In genomic region chr13:100832741-100833639, GRCm38 (mm10) we compare ENCODE assay signal across 7 mouse cellular contexts. TPM values are rescaled to one million over a fixed set of nuclear protein-coding genes. Genes with fewer than 3 reads are reported as not detected.
DNase-seq lines count a peak whose midpoint lies in the region; ATAC-seq lines count a peak whose summit lies in the region.

Gene Slc30a5 (minus strand): TSS chr13:100833427.

- H3K4me2 ChIP-seq in intestine, embryonic 15.5 days (replicated peaks) = peak within 1 kb of the TSS; percentile 66

- H3K27ac ChIP-seq in intestine, embryonic 15.5 days = peak within 1 kb of the TSS; percentile 93
- H3K27ac ChIP-seq in midbrain, embryonic 10.5 days (replicated peaks) = peak within 1 kb of the TSS; percentile 96

- no peaks in the 10 kb centered on the region for H3K36me3 ChIP-seq in intestine, embryonic 15.5 days
- peaks cover 5% of the 10 kb centered on the region for H3K36me3 ChIP-seq in midbrain, embryonic 10.5 days

- WGBS in intestine, embryonic 15.5 days = under 1% methylated on average over 84 of the region's 94 CpGs
- under 1% methylated on average over 94 of the region's 94 CpGs for WGBS in midbrain, embryonic 10.5 days

- peaks cover 8% of the 10 kb centered on the region for H3K4me1 ChIP-seq in intestine, embryonic 15.5 days (replicated peaks)
- H3K4me1 ChIP-seq in midbrain, embryonic 10.5 days = peaks cover 22% of the 10 kb centered on the region

- intact Hi-C loops in gastrocnemius, postnatal 36 days (cut with DNase I) = no loop called here
- intact Hi-C loops in left cerebral cortex, postnatal 25 days (cut with DNase I) = loop anchor here (5.0 kb wide), 3 partner anchors 46 to 859 kb away; partner anchors contain the start of genes Ccnb1 and Mrps36

- peak; percentile 97 for ATAC-seq in intestine, embryonic 15.5 days

- DNase-seq in adrenal gland, adult 2 months = peak; percentile 100
- DNase-seq in embryo, embryonic 11.5 days (ENCODE audit: low read depth, low spot score) = peak; percentile 100
- peak; percentile 98 to 99 for DNase-seq in gastrocnemius, postnatal 36 days
- peak; percentile 98 to 100 for DNase-seq in left cerebral cortex, postnatal 25 days (ENCODE audit: low spot score in 2 of 2)
- peak; percentile 99 for DNase-seq in midbrain, embryonic 10.5 days (ENCODE audit: low spot score)
- peak; percentile 100 for DNase-seq in right cerebral cortex, postnatal 4 days

- H3K9me3 ChIP-seq in intestine, embryonic 15.5 days = no peaks in the 10 kb centered on the region
- H3K9me3 ChIP-seq in midbrain, embryonic 10.5 days (replicated peaks) = no peaks in the 10 kb centered on the region

- H3K4me3 ChIP-seq in intestine, embryonic 15.5 days (replicated peaks) = peak within 1 kb of the TSS; percentile 90
- peak within 1 kb of the TSS; percentile 97 for H3K4me3 ChIP-seq in midbrain, embryonic 10.5 days

- H3K9ac ChIP-seq in intestine, embryonic 15.5 days = peak within 1 kb of the TSS; percentile 94

- no peaks in the 10 kb centered on the region for H3K27me3 ChIP-seq in intestine, embryonic 15.5 days (replicated peaks)
- no peaks in the 10 kb centered on the region for H3K27me3 ChIP-seq in midbrain, embryonic 10.5 days (ENCODE audit: low read depth, poor library complexity, severe bottlenecking)

RNA-seq across cellular contexts. Expression of gene Slc30a5, which starts in this region (rescaled TPM):
- 10 to 100 TPM; 42.5 to 45.0 TPM for total RNA-seq in adrenal gland, adult 2 months (2021)
- 16.9 and 19.8 TPM in 2 replicates for polyA plus RNA-seq in adrenal gland, adult 2 months (2012; rRNA removed)
- total RNA-seq in gastrocnemius, postnatal 36 days (2021) = 10 to 100 TPM in 1 of 2 experiments, 1 to 10 TPM in 1; 8.3 to 10.7 TPM
- polyA plus RNA-seq in intestine, embryonic 15.5 days (2015; fragmentation: Nextera tagmentation; extraction: Ambion mirVana) = 68.7 and 68.9 TPM in 2 replicates
- 10 to 100 TPM; 43.3 to 49.5 TPM for total RNA-seq in left cerebral cortex, postnatal 25 days (2021)
- polyA plus RNA-seq in midbrain, embryonic 10.5 days (2016; fragmentation: Nextera tagmentation; extraction: Ambion mirVana) = 34.9 and 35.6 TPM in 2 replicates

Comparison
In these comparisons a context has a peak if more than half of its experiments do, and no peak if none do; other contexts are left out.
1. Peak in every context shown above with its lines: DNase-seq, ATAC-seq, H3K4me3 ChIP-seq and H3K27ac ChIP-seq.